Mouse (Mus musculus): ENCODE results near the gene Hoxa10.
A peak's percentile ranks its signal among the peaks of the same experiment; 100 is the strongest.

Hoxa10 gene

DNA sequence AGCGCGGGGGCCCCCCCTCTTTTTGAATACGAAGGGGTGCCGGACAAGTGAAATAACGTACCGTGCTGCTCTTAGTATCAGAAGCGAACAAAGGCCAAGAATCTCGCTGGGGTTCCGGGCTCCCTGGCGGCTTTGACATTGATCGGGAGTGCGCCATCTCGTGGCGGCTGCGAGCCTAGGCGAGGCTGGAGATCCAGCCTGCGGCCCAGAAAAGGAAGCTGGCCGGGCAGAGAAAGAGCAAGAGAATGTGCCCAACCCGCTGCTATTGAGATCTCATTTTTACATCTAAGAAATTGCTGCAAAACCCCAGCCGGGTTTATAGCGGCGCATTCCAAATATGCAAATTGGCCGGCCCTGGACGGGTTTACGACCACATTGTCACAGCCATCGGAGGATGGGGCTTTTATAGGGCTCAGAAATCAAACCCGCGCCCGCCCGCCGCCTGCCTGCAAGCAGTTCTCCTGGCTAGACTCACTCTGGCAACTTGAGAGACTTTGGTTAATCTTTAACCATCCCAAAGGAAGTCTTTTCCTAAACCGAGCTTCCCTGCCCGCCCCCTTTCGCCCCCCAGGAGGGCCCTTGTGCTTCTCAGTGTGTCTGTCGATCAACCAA, at the start of gene Hoxa10:
Gene Hoxa10, minus strand, starts transcription at position 466 of the 612 bp plus-strand sequence.
- DNase-seq (ENCODE audit: low spot score in 2 of 2), result peak; percentile 55 to 78

GRCm38 (mm10) chr6:52290186-52290585, 49.5 kb upstream of the Hoxa10 start:
- DNase-seq (ENCODE audit: low spot score in 2 of 2), result no peak

- no peak for DNase-seq (ENCODE audit: low spot score in 2 of 2)
Measured at GRCm38 (mm10) chr6:52283896-52284295, 43.2 kb upstream of the Hoxa10 start.

- no peak for DNase-seq (ENCODE audit: low spot score in 2 of 2)
Measured at GRCm38 (mm10) chr6:52281084-52281483, 40.4 kb upstream of the Hoxa10 start.

DNA sequence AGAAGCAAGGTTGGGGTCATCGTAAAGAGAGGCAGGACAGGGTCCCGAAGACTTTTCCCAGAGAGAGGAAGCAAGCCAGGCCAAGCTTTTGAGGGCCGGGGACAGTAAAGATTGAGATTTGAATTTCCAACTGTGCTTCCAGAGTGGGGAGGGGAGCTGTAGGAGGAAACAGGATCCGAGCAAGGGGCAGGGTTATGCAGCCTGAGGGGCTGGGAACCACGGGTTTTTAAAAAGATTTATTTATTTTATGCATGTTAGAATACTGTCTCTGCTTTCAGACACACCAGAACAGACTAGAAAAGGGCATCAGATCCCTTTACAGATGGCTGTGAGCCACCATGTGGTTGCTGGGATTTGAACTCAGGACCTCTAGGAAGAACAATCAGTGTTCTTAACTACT, 36.3 kb upstream of the Hoxa10 start:
- no peak for DNase-seq (ENCODE audit: low spot score in 2 of 2)

GRCm38 (mm10) chr6:52276382-52276781, 35.7 kb upstream of the Hoxa10 start:
- DNase-seq (ENCODE audit: low spot score in 2 of 2), result no peak

DNA sequence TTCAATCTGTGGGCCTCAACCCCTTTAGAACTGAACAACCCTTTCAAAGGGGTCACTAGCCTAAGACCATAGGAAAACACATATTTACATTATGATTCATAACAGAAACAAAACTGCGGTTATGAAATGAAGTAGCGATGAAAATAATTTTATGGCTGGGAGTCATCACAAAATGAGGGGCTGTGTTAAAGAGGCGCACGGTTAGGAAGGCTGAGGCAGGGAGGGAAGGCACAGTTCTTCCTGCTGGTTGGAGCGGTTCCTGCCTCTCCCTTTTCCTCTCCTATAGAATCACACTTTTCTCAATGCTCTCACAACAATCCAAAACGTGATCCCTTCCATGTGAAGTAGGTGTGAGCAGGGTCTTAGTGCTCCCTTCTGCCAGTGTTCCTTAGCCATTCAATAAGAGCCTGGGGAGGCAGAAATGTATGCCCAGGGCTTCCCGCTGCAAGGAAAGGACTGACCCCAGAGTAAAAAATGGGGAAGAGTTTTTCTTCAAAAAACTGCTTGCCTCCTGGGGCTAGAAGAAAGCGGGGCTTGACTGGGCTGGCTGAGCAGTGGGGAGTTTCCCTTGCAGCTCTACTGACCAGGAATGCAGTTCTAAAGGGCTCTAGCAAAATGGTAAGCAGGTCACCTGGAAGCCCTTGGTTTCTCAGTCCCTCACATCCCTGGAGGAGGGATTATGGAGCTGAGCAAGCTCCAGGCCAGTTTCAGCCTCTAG, 35.1 kb upstream of the Hoxa10 start:
- no peak for DNase-seq (ENCODE audit: low spot score in 2 of 2)

GRCm38 (mm10) chr6:52274576-52274975, 33.9 kb upstream of the Hoxa10 start:
- DNase-seq (ENCODE audit: low spot score in 2 of 2), result no peak

DNA sequence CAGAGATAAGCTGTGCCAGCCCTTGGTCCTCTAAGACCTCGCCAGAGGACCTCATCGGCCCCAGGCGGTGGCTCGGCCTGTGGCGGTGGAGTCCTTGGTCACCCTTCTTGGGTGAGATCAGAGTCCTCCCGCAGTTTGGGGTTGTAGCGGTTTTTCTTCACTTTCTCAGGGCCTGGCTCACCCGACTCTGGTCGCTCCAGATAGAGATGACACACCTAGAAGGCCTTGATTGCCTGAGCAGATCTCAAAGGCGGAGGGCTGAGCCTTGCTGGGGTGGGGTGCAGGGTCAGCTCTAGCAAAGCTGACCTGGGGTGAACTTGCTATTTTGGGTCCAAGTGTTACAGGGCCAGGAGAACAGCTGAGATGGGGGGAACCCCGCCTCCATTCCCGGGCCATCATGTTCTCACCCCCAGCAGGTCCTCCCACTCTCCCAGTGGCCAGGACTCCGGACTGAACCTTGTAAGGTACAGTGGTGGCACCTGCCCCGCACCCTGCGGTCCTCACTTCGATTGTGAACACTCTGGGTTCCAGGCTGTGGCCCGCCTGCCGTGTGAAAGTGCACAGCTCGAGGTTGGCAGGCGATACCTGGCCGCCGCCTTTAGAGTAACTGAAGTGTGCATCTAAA, 33.1 kb upstream of the Hoxa10 start:
- DNase-seq (ENCODE audit: low spot score in 2 of 2), result no peak

- no peak for DNase-seq (ENCODE audit: low spot score in 2 of 2)
Measured at GRCm38 (mm10) chr6:52272766-52273655, 32.4 kb upstream of the Hoxa10 start.

GRCm38 (mm10) chr6:52270494-52271480, 30.1 kb upstream of the Hoxa10 start:
- DNase-seq (ENCODE audit: low spot score in 2 of 2), result peak in 1 of 2 experiments; percentile 60

- DNase-seq (ENCODE audit: low spot score in 2 of 2), result no peak
Measured at GRCm38 (mm10) chr6:52268756-52269155, 28.1 kb upstream of the Hoxa10 start.

- DNase-seq (ENCODE audit: low spot score in 2 of 2), result no peak
Measured at GRCm38 (mm10) chr6:52268341-52268740, 27.7 kb upstream of the Hoxa10 start.

GRCm38 (mm10) chr6:52267691-52268090, 27.0 kb upstream of the Hoxa10 start:
- DNase-seq (ENCODE audit: low spot score in 2 of 2), result no peak

DNA sequence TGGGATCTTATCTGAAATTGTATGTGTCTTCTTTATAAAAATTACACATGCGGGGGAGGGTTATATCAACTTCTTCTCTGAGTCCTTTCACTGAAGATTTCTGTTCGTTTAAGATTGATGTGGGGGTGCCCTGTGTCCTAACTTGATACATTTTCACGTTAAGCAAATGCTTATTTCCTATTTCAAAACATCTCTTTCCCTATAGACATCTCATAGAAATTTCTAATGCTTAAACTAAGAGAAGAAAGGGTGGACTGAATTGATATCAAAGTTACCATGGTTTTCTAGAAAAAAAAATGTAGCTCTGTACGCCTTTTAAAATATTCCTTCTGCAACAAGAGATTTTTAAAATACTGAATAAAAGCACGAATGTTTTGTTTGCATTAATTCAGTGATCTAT, 26.6 kb upstream of the Hoxa10 start:
- no peak for DNase-seq (ENCODE audit: low spot score in 2 of 2)

DNA sequence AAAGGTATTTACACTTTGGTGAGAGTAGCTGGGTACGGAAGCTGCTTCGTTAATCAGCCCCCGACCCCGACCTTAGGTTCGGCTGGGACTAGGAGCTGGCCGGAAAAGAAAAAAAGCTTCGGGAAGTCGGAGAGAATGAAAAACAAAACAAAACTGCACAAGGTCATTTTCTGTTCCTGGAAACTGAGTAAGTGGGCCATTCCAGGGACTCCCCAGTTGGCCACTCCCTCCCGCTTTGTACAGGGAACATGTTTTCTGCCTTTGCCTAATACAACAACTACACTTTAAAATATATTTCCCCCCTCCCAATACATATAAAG, 26.0 kb upstream of the Hoxa10 start:
- DNase-seq (ENCODE audit: low spot score in 2 of 2), result no peak

DNA sequence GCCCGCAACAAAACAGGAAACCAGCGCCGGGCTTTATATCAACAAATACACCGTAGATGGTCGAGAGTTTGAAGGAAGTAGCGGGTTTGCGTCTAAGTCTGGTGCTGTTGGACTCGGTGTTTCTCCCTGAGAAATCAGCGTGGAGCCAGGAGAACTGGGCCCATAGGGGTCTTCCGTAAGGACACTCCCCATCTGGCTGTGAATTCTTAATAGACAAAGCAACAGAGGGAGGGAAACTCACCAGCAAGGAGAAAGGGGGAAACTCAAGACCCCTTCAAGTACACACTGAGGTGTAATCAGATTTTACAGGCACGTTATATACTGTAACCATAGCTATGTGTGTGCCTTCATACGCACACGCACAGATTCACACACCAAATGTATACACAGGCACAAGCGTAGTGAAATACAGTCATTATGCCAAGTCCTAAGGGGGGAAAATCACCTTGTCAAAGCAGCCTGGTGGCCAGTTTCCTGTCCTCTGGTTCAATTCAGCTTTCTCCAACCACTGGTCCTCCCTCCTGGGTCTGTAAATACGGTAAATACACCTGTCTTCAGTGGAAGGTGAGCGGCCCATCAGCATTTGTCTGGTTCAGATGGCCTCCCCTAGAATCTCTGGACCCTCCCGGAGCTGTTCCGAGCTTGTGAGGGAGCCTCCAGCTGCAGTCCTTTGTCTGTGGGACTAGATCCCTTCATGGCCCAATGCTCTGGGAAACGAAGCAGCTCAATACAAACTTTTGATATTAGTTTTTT, 25.4 kb upstream of the Hoxa10 start:
- DNase-seq (ENCODE audit: low spot score in 2 of 2), result no peak

- DNase-seq (ENCODE audit: low spot score in 2 of 2), result no peak
Measured at GRCm38 (mm10) chr6:52265306-52265912, 24.8 kb upstream of the Hoxa10 start.

DNA sequence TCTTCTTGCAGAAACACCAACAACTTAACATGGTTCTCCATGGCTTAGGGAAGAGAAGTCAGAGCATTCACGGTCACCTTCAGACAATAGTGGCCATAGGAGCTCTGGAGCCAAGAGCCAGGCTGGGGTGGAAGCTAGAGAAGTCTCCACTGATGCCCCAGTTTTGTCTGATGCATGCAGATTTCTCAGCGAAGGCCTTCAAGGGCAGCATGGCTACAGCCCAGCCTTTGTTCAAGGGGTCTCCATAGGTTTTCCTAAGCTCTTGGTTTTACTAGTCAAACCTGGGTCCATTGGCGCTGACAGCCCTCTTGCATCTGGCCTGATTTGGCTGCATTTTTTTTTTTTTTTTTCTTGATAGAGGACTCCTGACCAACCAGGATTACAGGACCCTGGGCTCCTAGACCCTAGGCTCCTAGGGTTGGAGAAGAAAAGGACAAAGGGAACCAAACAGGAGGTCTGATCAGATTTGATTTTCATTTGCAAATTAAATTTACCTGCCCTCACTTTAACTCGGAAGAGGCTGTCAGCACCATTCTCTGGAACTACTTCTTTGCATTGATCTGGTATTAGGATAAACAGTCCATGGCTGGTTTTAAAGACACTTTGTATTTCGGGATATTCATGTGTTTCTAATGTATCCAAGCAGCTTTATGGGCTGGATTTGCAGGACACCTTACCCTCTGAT, 23.6 kb upstream of the Hoxa10 start:
- no peak for DNase-seq (ENCODE audit: low spot score in 2 of 2)

DNA sequence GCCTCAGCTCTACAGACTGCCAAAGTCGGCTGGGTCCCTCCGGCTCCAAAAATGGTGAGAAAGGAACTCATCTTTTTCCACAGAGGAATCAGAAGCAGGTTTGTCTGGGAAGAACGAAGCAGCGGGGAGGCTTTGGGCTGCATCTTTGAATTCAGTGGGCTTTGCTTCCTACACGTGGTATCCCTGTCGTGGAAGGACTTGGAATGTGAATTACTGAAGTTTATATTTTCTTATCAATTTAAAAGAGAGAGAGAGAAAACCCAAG, 22.6 kb upstream of the Hoxa10 start:
- DNase-seq (ENCODE audit: low spot score in 2 of 2), result no peak
